Mouse (Mus musculus) lung, postnatal 14 days (tissue): Measurements from ENCODE around the gene Marf1.
"Not testable (repeated sequence)": the region's sequence is repeated elsewhere in the genome, so short reads cannot be mapped to it uniquely, and the experiment has no call there.

Experiments used
- DNase-seq: peaks from one replicate; pipeline ENCODE4 v3.0.0; 2021

Marf1 gene

GRCm38 (mm10) chr16:14131838-14132237 is 31.3 kb downstream of the Marf1 start:
- DNase-seq: no peak

GRCm38 (mm10) chr16:14131376-14131775 is 31.8 kb downstream of the Marf1 start:
- no peak for DNase-seq

GRCm38 (mm10) chr16:14130796-14131195 is 32.4 kb downstream of the Marf1 start:
- DNase-seq: no peak

GRCm38 (mm10) chr16:14128977-14129376 is 34.2 kb downstream of the Marf1 start:
- no peak for DNase-seq

- no peak for DNase-seq
These were observed 37.9 kb downstream of the Marf1 start for GRCm38 (mm10) chr16:14125253-14125652.

GRCm38 (mm10) chr16:14124709-14125108 is 38.4 kb downstream of the Marf1 start:
- DNase-seq: peak; percentile 42

- DNase-seq: no peak
These were observed 39.2 kb downstream of the Marf1 start for GRCm38 (mm10) chr16:14123901-14124300.

GRCm38 (mm10) chr16:14122586-14122985 is 40.6 kb downstream of the Marf1 start:
- DNase-seq: no peak

GRCm38 (mm10) chr16:14121563-14121962 is 41.6 kb downstream of the Marf1 start:
- no peak for DNase-seq

GRCm38 (mm10) chr16:14120941-14121340 is 42.2 kb downstream of the Marf1 start:
- DNase-seq: no peak

- DNase-seq: no peak
These were observed 45.9 kb downstream of the Marf1 start for GRCm38 (mm10) chr16:14117299-14117698.

GRCm38 (mm10) chr16:14112742-14113141 is 50.4 kb downstream of the Marf1 start:
- no peak for DNase-seq

GRCm38 (mm10) chr16:14112133-14112532 is 51.0 kb downstream of the Marf1 start:
- no peak for DNase-seq

- no peak for DNase-seq
These were observed 52.2 kb downstream of the Marf1 start for GRCm38 (mm10) chr16:14110922-14111321.

- no peak for DNase-seq
These were observed 53.4 kb downstream of the Marf1 start for GRCm38 (mm10) chr16:14109651-14110230.

- no peak for DNase-seq
These were observed 57.3 kb downstream of the Marf1 start for GRCm38 (mm10) chr16:14105891-14106290.

GRCm38 (mm10) chr16:14091771-14092170 is 71.4 kb downstream of the Marf1 start:
- no peak for DNase-seq

GRCm38 (mm10) chr16:14089296-14089695 is 73.9 kb downstream of the Marf1 start:
- no peak for DNase-seq

- DNase-seq: no peak
These were observed 74.9 kb downstream of the Marf1 start for GRCm38 (mm10) chr16:14088249-14088648.

GRCm38 (mm10) chr16:14082925-14083324 is 80.2 kb downstream of the Marf1 start:
- DNase-seq: no peak

GRCm38 (mm10) chr16:14070471-14071169 is 92.5 kb downstream of the Marf1 start:
- no peak for DNase-seq

GRCm38 (mm10) chr16:14068701-14069100 is 94.5 kb downstream of the Marf1 start:
- DNase-seq: not testable (repeated sequence)

- DNase-seq: not testable (repeated sequence)
These were observed 96.6 kb downstream of the Marf1 start for GRCm38 (mm10) chr16:14066571-14066970.

- DNase-seq: no peak
These were observed 103.3 kb downstream of the Marf1 start for GRCm38 (mm10) chr16:14059869-14060268.
